Mouse (Mus musculus): ENCODE data around the gene Zcchc14.

DNA sequence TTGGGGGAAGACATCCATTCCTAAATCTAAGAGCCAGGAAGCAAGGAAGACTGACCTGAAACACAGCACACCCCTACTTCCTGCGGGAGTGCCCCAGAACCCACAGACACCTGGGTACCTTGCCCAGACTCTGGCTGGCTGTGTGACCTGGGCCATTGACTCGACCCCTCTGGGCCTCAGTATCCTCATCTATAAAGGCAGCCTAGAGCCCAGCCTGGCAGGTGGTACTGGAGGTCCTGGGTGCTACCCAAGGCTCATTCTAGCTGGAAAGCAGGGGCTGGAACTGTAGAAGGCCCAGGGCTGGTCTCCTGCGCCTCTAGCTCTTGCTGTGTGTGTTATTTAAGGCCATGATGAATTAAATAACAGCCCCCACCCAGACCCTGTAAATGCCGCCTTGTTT is 1.4 kb upstream of the Zcchc14 start:
- TF ChIP-seq POLR2A (IDR thresholded peaks at IDR 0.05; ENCODE audit: control insufficient read depth, low read depth, low read length) (no peak), CTCF (IDR thresholded peaks at IDR 0.05; ENCODE audit: control insufficient read depth, insufficient read depth, insufficient replicate concordance, low read depth, low read length) (no peak)

Data from testis, adult 2 months (tissue).